Mouse (Mus musculus) natural killer cell, adult 2 months (primary cell): ENCODE results near the gene Spo11.

Source experiments
- DNase-seq, 2 experiments: peaks; one replicate each; pipeline ENCODE4 v3.0.0; 2022; ENCODE audit warnings: low spot score in 2 of 2

Spo11 gene

DNA sequence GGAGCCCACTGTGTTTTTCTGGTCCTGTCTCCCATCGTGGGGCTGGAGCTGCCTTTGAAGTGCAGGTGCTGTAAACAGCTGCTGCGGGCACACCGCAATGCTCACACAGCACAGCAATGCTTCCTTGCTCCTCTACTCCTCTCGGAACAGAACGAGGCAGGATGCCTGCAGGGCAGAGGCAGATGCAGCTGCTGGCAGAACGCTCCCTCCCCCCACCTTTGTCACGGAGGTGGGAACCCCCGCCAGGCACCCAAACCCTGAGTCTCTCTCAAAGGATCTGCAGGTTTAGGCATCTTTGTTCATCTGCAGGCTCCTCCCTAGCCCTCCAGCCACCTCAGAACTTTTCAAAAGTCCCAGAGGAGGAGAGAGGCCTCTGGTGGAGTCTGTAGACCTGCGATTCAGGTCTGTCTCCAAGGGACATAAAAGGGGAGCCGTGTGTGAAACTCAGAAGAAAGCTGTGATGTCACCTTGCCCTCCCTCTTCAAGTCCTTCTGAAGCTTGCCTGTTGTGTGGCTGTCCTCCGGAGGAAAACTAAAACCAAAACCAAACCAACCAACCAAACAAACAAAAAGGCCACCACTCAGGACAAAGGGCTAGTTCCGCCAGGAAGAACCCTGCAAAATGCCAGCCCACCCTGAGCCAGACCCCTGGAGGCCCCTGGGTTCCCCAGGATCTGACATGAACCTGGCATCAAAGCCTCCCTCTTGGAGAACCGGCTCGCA, at the start of gene Spo11:
Gene Spo11, plus strand, starts transcription at position 292 of the 722 bp plus-strand sequence.
- DNase-seq = peak; percentile 46 to 60

DNA sequence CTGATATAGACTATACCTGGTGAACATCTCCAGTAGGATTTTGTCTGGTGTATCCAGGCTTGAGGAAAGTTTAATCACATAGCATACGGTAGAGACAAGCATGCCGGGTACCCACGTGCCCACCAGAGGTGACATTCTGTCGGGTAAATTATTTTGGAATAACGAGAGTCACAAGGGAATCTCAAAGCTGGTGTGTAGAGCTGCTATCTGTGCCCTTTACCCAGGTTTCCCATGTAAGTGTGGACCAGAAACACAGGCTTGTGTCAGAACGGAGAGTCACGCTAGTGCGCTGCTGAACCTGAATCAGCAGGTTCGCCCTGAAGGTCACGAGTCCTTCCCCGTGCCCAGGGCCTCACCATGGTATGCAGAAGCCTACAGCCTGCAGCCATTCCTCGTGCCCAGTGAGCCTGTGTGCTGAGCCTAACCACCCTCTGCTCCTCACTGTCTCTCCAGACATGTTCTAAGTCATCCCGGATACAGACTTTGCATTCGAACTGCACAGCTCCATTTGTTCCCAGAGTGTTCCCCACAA, 47.5 kb upstream of the Spo11 start:
- DNase-seq = no peak

DNA sequence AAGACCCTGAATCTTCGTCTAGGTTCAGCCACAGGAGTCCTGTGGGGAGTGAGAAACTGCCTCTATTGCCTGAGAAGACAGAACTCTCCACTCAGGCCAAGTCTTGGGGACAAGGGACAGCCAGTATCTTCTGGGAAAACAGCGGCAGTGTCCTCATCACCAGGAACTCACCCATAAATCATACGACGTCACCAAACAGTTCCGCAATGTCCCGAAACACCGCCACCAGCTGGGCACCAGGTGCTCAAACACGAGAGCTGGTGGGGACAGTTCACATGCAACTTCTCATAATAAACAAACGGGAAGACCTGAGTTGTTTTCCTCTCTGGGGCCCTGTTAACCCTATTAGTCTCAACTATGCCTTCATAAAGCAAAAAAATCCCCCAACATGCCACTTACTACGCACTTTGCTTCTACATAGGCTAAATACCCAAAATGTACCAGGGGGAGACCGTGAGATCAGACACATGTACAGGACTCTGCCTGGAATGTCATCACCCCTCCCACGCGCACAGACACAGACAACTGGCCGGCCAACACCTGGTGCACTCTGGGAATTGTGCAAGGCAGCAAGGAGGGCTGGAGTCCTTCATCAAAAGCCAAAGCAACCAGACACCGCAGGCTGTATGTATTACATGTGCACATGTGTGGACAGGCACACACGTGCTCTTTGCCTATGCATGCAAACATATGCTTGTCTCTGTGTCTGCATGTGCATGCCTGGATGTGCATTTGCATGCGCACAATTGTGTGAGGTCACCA, 46.2 kb upstream of the Spo11 start:
- no peak for DNase-seq

DNA sequence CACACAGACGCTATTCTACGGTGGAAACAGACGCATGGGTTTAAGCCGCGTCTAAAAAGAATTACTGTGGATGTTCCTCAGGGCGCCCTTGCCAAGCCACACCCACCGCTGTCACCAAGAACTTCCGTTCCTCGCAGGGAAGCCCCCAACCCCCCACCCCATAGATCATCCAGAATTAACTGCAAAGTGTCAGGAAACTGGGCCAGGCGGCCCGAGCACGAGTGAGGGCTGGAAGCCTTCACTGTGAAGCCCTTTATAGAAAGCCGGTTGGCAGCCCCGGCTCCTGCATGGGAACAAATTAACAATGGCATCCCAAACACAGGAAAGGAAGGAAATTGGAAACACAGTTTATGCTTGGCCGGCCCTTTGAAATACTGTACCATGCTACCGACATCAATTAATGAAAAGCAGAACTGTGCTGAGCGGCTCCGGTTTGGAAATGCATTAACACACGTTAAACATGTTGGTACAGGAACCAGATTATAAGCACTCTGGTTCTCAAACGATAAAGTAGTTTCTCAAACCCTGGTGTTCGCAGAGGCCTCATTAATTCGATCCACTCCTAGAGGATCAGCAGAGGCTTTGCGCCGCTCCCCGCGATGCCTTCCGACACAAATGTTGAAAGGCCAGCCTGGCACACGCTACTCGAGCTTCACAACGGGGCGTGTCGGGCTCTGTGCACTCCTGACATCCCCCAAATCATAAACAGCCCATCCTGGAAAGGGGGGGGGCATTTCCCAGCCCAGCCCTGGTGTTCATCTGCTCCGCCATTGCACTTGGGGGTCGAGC, 43.7 kb upstream of the Spo11 start:
- no peak for DNase-seq

DNA sequence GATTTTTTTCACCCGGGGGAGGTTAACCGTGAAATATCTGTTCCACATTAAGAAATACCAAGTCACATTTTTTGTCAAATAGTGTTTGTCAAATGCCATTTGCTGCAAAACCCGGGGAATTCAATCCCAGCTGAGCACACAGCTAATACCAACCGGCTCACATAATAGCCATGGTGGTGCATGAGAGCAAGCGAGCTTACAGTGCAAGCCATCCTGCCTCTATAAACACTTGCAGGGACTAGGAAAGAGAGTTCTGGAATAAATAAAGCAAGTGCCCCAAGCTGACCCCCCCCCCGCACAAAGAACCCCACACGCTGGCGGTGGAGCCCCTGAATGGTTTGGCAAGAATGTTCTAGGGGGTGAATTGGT, 43.1 kb upstream of the Spo11 start:
- DNase-seq = no peak

DNA sequence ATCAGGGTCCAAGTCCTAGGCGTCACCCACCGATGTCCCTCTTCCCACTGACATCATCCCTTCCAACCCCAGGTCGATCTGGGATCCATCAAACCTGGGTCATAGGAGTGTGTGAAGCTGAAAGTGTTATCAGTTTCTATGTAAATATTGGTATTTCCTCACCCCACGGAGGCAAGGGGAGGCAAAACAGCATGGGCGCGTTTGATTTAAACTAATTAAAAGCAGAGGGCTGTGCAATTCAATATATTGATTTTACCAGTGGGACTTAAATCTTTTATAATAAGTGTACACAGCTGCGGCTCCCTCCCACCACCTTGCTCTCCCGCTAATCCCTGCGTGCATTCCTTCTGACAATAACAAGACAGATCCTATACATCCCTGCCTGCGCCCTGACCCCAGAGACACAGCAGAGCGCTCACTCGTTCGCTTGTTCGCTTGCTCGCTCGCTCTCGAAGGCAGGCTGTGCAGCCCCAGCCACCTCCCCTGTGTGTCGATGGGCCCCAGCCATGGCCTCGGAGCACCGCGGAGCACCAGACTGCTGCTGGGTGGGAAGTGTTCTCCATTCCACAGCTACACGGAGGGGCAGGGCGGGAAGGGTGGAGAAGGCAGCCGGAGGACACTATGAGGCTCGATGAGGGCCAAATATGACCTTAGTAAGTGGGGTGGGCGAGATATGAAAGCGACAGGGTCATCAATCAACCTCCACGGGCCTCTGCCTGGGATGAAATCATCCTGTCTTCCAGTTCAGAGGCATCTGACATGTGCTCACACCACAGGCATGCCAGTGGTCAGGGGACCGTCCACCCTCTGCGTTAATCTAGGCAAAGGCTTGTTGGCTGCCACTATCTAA, 42.4 kb upstream of the Spo11 start:
- DNase-seq = no peak

DNA sequence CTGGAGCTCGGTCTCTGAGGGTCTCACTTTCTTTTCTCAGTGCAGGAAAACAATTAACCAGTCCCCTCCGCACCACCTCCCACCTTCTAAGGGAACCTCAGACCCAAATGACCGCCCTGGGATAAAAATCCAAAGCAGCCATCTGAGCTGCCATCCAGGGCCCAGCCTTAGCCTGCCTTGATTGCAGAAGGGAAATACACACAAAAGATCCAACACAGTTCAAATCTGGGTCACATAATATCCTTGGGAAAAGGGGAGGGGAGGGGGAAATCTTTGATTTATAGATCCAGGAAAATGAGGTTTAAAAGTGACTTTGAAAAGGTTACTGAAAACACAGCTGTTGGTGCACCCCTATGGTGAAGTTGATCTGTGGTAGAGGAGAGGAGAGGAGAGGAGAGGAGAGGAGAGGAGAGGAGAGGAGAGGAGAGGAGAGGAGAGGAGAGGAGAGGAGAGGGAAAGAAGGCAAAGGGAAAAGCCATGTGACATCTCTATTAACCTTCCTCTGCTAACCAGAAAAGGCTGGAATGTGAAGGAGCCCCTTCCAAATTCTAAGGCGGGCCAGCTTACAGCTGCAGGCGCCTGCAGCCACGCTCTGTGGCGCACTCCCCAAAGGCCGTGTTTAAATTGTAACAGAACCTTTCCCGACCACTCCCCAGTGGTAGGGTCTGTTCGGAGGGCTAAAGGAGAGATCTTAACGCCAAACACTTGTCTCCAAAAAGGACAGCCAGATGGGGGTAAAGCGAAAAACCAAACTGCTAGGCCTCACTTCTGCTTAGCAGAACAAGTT, 41.5 kb upstream of the Spo11 start:
- DNase-seq = no peak

DNA sequence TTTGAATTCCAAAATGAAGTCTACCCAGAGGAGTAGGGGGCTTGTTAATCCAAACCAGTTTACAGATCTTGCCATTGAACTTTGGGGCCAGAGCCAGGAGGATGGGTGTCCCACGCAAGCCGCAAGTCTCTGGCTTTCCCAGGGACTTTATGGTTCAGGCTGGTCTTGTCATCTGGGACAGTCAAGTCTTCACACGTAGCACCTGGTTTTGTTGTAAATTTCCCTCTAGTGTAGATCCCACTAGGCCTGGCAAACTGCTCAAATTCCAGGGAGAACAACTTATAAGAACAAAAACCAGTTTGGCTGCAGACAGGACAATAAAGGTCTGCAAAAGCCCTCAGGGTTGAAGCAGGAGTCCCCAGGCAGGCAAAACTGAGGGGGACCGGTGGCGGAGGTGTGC, 40.7 kb upstream of the Spo11 start:
- DNase-seq = no peak

DNA sequence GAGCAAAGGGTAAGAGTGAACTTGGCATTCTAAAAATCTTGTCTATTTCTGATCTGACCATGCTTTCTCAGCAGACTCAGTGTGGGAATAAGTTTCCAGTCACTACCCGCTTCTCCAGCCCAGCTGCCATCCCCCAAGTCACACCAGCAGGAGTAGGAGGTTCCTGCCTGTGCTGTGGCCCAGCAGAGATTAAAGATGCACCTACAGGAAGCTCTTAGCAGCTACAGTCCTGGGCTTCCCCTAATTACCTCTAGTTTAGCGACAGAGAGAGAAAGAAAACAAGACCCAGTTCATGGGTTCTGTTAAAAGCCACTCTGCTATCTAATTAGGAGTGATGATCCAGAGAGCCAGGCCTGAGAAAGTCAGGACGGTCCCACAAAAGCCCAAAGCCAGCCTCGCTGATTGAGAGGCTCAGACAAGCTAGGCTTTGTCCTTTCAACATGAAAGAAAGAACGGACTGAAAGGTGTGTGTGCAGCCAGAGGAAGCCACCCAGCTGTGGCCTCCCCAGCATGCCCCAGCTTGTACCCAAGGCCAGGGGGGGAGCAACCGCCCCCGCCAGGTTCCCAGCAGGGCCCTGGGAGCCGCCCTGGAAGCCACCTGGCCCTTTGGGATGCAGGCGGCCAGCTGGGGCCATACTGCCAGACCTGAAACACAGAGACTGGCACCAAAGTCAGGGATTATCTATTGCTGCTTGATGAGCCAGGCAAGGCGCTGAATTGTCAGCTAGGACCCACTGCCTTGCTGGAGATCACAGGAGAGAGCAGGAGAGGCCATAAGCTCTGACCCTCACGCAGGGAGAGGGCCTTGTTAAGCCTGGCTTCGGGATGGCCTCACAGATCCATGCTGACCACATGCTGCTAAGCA, 39.9 kb upstream of the Spo11 start:
- no peak for DNase-seq

DNA sequence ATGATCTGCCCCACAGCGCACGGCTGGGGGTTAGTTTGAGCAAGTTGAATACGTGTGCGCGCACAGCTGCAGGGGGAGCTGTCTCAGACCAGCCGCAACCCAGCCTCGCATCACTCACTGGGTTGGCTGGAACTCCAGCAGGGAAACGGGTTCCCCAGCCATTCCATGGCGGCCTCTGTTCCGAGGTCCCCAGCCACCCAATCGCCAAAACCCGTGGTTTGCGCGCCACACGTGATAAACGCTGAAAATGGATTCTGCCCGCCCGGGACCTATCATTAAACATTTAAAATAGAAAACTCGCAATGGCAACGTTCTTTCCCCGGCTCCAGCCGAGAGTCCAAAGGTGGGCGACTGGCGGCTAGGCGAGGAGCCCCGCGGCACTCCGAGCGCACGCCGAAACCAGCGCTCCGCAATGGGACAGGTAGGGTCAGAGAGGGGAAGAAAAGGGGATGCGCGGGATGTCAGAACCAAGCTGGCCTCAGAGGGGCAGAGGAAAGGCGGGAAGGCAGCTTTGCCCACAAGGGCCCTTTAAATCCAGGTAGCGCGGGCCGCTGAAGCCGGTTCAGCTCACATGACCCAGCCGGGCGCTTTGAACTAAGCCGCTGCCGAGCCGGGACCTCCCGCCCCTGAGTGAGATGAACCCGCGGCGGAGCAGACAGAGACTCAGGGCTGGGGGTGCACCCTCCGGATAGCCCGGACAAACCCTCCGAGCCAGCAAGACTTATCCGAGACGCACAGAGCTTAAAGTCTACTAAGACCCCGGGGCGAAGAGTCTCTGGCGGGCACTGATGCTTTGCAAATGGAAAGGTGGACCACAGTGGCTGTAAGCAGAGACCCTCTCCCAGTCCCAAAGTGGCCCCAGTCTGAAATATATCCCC, 38.5 kb upstream of the Spo11 start:
- no peak for DNase-seq

DNA sequence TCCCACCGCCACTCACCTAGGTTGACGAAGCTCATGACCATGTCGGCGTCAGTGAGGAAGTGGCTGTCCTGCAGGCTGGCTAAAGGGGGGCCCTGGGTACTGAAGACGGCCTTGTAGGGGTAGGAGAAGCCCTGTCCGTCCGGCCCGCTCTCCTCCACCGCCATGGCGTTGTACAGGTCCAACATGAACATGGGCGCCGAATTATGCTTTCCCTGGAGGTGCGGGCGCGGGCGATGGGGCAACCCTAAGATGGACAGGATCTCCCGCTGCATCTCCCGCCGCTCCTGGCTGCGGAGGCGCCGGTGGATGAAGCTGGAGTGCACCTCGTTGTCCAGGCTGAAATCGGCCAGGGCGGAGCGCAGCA, 37.9 kb upstream of the Spo11 start:
- DNase-seq = peak in 1 of 2 experiments; percentile 8

DNA sequence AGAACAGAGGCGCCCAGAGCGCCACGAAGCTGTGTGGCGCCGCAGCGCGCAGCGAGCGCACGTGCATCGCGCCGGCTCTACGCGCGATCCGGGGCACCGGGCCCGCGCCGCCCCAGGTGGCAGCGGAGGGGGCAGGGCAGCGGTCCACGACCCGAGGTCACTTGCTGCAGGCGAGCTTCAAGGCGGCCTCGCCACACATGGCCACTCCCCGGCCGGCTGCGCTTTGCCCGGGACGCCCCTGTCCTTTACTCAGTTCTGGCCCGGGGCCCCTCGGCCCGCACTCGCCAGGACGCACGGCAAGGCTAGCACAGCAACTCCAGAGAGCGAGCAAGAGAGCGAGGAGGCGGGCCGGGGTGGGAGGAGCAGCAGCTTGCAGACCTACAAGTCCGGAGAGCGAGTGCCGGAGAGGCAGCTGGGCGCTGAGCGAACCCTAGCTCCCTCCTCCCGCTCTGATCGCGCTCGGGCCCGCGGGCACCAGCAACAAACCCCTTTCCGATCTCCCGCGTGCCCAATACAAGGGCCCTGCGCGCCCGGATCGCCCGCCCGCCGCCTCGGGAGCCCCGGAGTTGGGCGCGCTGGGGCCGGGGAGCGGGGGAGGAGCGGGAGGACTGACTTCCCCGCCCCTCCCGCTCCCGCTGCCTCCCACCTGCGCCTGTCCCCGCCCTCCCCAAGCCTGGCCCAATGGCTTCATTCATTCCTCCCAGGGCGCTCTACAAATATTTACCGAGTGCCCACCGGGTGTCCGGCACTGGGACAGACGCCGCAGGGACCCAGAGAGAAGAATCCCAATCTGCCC, 37.3 kb upstream of the Spo11 start, which contains the start of gene Bmp7:
Gene Bmp7, minus strand, starts transcription at position 319 of the 796 bp plus-strand sequence.
- DNase-seq = peak; percentile 9 to 19

DNA sequence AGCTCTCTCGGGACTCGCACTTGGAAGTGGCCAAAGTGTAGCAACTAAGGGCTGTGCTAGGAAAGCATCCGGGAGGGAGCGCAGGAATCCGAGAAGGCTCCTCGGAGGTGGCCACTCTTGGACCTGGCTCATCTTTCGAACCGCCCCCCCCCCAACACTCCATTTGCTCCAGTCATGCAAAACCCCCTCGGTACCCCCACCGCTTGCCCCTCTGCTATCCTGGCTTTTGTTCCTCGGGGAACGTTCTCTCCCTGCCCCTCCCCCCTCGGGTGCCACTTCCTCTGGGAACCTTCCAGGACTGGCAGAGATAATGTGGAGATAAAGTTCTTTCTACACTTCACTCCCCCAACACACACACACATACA, 36.7 kb upstream of the Spo11 start:
- no peak for DNase-seq

DNA sequence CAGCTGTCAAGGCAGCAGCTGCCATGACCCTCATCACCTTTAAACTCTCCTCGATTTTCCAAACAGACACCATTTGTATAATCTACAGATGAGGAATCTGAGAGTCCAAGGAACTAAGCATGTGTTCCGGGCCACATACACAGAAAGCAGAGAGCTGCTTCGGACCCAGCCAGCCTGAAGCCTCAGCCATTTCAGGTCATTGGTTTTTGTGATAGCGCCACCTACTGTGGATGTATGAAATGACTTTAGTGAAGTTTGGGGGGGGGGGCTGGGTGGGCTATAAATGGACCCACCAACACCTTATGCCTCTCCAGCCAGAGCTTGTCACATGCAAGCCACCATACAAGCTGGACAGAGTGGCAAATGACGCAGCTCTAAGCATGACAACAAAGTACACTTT, 28.4 kb upstream of the Spo11 start:
- no peak for DNase-seq

DNA sequence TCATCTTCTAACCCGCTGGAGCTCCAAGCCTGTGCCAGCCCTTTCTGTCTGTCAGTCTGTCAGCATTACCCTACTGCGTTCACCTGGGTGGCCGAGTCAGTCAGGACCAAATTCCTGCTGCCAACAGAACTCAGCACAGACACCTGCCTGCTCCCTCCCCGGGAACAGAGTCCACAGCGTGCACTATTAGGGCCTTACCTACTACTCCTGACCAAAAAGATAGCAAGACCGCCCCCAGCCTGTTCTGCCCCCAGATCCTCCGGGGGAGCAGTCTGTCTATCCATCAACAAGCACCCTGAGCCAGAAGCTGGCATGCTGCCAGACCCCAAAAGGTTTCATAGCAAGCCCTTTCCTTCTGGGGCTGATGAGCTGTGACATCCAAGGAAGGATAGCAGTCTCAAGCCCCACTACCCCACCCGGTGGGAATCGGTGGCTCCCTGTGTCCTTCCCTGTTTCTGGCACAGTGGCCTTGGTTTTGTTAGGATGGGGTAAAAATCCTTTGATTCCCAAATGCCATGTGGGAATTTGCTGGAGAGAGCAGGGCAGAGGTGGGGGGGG, 27.3 kb upstream of the Spo11 start:
- DNase-seq = no peak

DNA sequence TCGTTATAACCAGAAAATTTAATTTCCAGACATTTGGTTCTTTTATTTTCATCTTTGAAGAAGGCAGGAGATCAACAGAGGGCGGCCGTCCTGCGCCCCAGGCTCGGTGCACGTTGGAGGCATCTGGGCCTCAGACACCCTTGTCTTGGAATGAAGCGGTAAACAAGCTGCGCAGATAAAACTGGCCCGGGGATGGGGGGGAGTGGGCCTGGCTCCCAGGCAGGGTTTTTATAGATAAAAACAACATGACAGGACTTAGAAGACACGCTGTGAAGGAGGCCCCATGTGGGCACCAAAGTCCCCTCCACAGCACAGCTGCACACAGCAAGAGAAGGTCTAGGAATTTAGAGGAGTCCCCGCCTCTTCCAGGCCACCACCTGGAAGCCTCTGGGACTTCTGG, 26.8 kb upstream of the Spo11 start:
- DNase-seq = no peak

DNA sequence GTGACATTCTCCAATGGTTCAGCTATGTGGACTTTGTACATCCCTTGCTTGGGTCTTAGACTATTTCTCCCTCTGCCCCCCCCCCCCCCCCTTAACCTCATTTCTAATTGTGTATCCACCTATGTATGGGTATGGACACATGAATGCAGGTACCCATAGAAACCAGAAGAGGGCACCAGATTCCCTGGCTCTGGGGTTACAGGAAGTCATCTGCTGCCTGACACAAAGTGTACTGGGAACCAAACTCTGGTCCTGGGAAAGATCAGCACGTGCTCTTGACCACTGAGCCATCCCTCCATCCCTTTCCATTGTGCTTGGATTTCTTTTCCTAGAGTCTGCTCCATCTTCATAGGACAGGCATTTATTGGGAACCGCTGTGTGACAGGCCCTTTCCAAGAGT, 25.5 kb upstream of the Spo11 start:
- DNase-seq = no peak

DNA sequence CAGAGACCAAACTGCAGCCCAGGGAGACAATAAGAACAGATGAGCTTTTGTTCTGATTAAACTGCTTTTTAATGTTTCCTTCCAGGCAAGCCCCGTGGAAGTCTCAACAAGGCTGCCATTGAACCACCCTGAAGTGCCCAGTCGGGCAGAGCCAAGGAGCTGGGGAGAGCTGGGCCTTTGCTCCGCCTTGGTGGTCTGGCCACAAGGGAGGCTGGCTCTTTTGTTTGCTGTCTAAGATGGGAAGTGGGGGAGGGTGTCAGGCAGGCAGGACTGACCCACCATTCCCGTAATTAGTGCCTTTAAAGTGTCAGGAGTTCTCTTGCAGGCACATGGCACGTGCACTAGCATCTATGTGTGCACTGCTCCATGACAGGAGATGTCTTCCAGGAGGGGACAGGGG, 18.9 kb upstream of the Spo11 start:
- no peak for DNase-seq
